Mouse (Mus musculus) CH12F3 (cell line): ENCODE data around the gene Lsp1.

Experiments
- in situ Hi-C: fragments of 300-500 bp; cut with MboI; formaldehyde crosslinking; loops from 2 replicates; pipeline ENCODE4 v1.14.3; 2020; ENCODE audit warnings: low sequenced_read_pairs

Lsp1 gene

DNA sequence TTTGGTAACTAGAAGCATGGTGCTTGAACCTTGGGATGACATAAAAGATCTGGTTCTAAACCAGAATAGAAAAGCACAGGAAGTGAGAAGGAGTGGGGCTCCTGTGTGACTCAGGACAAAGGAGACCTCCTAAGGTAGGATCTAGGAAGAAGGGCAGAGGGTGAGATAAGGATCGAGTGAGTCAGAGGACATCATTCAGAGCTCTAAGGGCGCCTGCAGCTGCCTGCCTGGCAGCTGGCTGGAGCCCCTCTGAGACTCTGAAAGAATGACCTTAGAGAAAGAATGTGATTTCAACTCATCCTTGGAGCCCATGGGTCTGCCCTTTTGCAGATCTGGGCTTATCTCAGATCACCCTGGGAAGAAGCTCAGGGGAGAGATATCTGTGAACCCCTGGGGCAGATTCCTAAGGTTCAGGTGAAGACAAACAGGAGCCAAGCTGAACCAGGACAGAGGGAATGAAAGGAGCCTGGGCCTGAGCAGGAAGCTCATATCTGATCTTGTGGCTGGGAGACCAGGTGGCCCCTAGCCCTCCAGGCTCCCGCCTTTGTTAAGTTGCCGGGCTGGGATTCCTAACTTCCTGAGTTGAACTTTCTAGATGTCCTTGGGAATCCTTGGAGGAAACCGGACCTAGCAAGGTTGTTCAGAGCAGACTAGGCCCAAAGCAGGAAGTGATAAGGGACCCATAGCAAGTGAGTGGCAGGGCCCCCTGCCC is 38.6 kb downstream of the Lsp1 start:
- in situ Hi-C loops = no loop called here

DNA sequence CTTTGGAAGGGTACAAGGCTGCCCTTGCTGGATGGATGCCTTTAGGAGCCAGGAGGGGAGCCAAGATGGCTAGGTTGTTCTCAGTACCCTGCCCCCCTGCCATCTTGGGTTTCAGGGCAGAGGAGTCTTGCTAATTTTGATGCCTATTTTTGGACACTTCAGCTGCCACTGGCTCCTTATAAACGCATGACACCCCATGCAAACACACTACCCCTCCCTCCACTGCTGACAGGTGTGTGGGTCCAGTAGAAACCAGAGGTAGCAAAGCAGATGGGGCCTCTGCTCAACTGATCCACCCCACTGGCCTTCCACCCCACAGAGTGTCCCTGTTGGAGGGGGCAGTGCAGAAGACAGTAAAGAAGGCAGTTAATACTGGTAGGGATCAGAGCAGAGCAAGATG is 39.4 kb downstream of the Lsp1 start:
- in situ Hi-C loops = no loop called here

GRCm38 (mm10) chr7:142503206-142503605 is 42.6 kb downstream of the Lsp1 start:
- in situ Hi-C loops = no loop called here

GRCm38 (mm10) chr7:142505942-142506341 is 45.3 kb downstream of the Lsp1 start:
- in situ Hi-C loops = no loop called here

- in situ Hi-C loops = no loop called here
These were observed 45.9 kb downstream of the Lsp1 start for GRCm38 (mm10) chr7:142506501-142506900.

GRCm38 (mm10) chr7:142507453-142507852 is 46.8 kb downstream of the Lsp1 start:
- in situ Hi-C loops = no loop called here

DNA sequence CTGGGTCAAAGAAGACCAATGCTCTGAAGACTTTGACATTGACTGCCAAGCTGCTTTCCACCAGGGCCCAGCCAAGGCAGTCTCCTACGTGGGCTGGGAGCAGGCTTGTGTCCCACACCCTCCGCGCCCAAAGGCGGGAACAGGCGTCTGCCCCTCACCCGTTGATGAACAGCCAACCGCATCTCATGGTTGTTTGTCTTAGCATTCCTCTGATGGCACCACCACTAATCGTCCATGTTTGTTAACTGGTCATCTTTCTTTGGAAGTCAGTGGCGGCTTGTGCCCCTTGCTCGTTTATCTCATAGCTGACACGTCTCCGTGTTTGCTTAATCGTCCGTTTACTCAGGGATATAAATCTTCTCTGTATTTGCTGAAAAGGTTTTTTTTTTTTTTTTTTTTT is 48.9 kb downstream of the Lsp1 start:
- in situ Hi-C loops = no loop called here

GRCm38 (mm10) chr7:142510021-142510777 is 49.6 kb downstream of the Lsp1 start:
- in situ Hi-C loops = no loop called here

- in situ Hi-C loops = no loop called here
These were observed 53.4 kb downstream of the Lsp1 start for GRCm38 (mm10) chr7:142514048-142514447.

DNA sequence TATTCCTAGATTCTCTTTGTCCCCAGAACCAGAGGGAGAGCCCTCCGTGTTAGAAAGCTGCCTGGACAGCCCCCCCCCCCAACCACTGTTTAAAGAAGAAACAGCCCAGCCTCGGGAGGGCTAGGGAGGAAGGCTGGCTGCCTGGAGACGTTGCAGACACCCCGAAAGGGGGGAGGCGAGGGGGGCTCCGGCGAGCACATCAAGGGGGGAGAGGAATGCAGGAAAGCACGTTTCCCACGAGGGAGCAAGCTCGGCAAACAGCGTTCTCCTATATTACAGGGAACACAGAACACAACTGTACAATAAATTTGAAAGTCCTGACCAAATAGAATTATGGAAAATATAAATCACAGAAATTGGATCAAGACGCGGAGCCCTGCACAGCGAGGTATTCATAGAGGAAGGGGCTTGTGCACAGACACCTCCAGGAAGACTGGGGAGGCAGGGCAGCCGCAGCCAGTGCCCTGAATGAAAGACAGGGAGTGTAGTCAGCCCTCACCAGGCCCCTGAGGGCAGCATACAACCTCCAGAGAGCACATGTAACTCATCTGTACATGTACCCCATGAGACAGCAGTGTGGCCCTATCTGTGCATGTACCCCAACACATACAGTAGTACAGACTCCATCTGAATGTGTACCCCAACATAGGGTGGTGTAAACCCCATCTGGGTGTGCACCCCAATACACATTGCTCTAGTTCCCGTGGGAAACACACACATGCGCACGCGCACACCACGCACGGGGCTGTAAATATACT is 55.8 kb downstream of the Lsp1 start:
- in situ Hi-C loops = no loop called here

DNA sequence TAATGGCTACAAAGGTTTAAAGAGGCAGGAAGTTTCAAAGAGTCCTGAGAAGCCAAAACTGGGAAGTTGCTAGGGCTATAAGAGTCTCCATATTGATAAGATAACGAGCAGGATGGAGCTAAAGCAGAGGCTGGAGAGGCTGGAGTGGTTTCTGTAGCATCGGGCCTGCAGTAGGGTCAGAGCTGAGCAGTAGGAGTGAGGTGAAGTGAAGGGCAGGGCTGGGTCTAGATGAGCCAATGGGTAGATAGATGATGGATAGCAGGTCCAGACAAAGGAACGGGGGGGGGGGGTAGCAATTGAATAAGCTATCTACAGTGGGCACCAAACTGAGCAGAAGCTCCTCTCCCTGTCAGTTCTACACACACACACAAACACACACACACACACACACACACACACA is 56.9 kb downstream of the Lsp1 start:
- in situ Hi-C loops = no loop called here

DNA sequence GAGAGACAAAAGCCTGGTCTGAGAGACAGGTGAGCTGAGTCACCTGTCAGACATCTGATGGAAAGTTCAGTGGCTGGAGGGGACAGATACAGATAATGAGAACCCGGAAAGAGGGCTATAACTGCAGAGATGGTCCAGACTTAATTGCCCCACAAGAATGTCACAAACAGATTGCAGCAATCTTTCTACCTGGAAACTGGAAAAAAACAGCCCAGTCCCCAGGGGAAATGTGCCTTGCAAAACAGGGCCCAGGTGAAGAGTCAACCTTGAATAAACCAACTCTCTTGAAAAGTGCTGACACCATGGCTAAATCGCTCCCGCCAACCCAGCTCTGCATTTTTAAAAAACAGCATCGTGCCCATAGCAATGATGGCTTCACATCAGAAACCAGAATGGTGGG is 59.7 kb downstream of the Lsp1 start:
- in situ Hi-C loops = no loop called here

- in situ Hi-C loops = no loop called here
These were observed 61.7 kb downstream of the Lsp1 start for GRCm38 (mm10) chr7:142522352-142522751.

- in situ Hi-C loops = no loop called here
These were observed 62.8 kb downstream of the Lsp1 start for GRCm38 (mm10) chr7:142523200-142523990.

- in situ Hi-C loops = no loop called here
These were observed 65.0 kb downstream of the Lsp1 start for GRCm38 (mm10) chr7:142525342-142526178.

GRCm38 (mm10) chr7:142529350-142529749 is 68.7 kb downstream of the Lsp1 start:
- in situ Hi-C loops = no loop called here

DNA sequence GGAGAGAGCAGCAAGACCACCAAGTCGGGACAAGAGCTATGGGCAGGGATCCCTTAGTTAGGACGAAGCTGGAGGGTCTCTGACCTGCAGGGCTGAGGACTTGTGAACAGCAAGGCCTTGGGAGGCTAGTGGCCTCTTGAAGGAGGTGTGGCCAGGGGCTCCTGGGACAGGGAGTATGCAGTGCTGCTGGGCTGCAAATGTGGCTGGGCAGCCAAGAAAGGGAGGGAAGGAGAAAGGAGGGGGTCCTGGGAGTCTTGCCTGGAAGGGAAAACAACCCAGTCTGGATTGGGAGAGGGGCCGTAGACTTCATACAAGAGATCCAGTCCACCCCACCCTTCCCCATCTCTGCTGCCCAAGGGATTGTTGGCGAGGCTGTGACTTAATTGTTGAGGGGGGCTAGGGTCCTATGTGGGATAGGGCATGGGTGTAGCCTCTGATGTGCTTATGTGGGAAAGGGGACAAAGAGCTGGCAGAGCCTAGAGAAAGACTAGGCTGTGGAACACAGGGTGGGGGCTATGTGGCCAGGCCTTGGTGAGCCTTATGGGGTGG is 71.4 kb downstream of the Lsp1 start:
- in situ Hi-C loops = loop anchor here (10.0 kb wide), 1 partner anchor 143 kb away; no protein-coding TSS in a partner anchor

DNA sequence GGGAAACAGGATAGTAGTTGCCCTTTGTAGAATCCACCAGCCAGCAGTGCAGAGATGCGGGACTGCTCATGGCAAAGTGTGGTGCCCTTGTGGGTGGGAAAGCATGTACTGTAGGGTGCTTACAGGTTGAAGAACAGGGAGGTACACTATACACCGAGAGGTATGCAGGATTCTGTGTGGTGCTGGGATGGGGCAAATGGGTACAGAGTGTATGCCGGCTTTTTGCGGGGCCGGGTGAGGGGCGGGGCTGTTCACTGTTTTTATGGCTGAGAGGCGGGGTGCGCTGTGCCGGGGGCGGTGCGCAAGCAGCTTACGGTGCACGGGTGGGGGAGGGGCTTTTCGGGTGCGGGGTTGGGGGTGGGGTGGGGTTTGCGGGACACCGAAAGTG is 72.1 kb downstream of the Lsp1 start, which contains the start of gene Mrpl23:
Gene Mrpl23, plus strand, starts transcription at position 16 of the 388 bp plus-strand sequence.
- in situ Hi-C loops = loop anchor here (10.0 kb wide), 1 partner anchor 142 kb away; no protein-coding TSS in a partner anchor

DNA sequence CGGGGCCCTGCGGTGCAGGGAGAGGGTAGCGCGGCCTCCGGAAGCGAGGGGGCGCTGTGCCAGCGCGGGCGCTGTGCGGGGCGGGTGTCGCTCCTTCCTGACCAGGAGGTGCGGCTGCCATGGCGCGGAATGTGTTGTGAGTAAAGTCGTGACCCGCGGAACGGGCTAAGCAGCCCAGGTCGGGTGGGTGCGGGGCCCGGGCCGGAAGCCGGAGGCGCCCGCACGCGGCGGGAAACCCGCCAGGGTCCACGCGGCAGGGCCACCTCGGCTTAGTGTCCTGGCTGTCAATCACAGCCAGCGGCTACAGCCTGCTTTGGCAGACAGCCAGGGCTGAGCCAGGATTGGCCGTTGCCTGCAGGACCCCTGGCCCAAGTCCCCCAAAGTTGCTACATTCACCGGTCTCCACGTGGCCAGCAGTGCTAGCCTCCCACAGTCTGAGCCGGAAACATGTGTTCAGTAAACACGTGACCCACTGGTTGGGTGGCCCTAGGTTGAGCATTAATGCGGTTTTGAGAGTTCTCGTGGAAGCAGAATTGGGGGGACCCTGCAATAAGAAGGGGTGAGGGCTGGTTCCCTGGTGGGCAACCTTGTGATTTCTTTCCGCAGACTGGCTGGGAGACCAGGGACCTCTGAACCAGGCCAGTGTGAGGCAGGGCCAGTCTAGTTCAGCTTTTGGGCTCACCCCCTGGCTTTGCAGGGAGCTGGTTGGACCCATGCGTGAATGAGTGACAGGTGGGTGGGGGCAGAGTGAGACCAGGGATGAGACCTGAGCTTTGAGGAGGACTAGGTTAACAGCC is 72.6 kb downstream of the Lsp1 start:
- in situ Hi-C loops = loop anchor here (10.0 kb wide), 1 partner anchor 142 kb away; no protein-coding TSS in a partner anchor
